Mouse (Mus musculus) neutrophil, adult 5-6 weeks (primary cell): ENCODE results near the gene Col6a1. TPM values are rescaled to one million over a fixed set of nuclear protein-coding genes. Genes with fewer than 3 reads are reported as not detected.
"Not testable (repeated sequence)": the region's sequence is repeated elsewhere in the genome, so short reads cannot be mapped to it uniquely, and the experiment has no call there.

Experiments used
- ATAC-seq: fragments of 151-379, 151-347 bp; 2 replicates; pipeline ENCODE4 v1.8.0; 2017; ENCODE audit warnings: mild to moderate bottlenecking, moderate TSS enrichment; ENCODE audit not compliant: insufficient number of reproducible peaks, poor library complexity, low FRiP score, severe bottlenecking; ENCODE audit errors: extremely low read depth
- total RNA-seq: library from RNA; stranded (forward); fragments of 200-1000 nt; gene quantifications from 2 replicates; pipeline ENCODE4 v1.2.3, GENCODE M21; 2017

Gene Col6a1
- not detected in 2 replicates for total RNA-seq

GRCm38 (mm10) chr10:76725682-76726285 is at the start of gene Col6a1:
Gene Col6a1, minus strand, starts transcription at chr10:76726168.
- no peak for ATAC-seq

GRCm38 (mm10) chr10:76771624-76772023 is 45.7 kb upstream of the Col6a1 start:
- no peak for ATAC-seq

- no peak for ATAC-seq
These were observed 45.1 kb upstream of the Col6a1 start for GRCm38 (mm10) chr10:76771086-76771485.

- ATAC-seq = no peak
These were observed 43.6 kb upstream of the Col6a1 start for GRCm38 (mm10) chr10:76769581-76769980.

- no peak for ATAC-seq
These were observed 40.2 kb upstream of the Col6a1 start for GRCm38 (mm10) chr10:76766196-76766595.

- no peak for ATAC-seq
These were observed 39.0 kb upstream of the Col6a1 start for GRCm38 (mm10) chr10:76764927-76765326.

GRCm38 (mm10) chr10:76763016-76763415 is 37.0 kb upstream of the Col6a1 start:
- no peak for ATAC-seq

GRCm38 (mm10) chr10:76762411-76762810 is 36.4 kb upstream of the Col6a1 start:
- ATAC-seq = no peak

- ATAC-seq = no peak
These were observed 33.9 kb upstream of the Col6a1 start for GRCm38 (mm10) chr10:76759878-76760277.

- no peak for ATAC-seq
These were observed 27.7 kb upstream of the Col6a1 start for GRCm38 (mm10) chr10:76753640-76754039.

GRCm38 (mm10) chr10:76744267-76744666 is 18.3 kb upstream of the Col6a1 start:
- not testable (repeated sequence) for ATAC-seq

- ATAC-seq = no peak
These were observed 10.8 kb upstream of the Col6a1 start for GRCm38 (mm10) chr10:76736764-76737163.

- peak; percentile 46; the same call in 1 of the 2 replicates for ATAC-seq
These were observed 9.0 kb upstream of the Col6a1 start for GRCm38 (mm10) chr10:76734979-76735378.

GRCm38 (mm10) chr10:76733677-76734068 is 7.7 kb upstream of the Col6a1 start:
- ATAC-seq = no peak

GRCm38 (mm10) chr10:76732881-76733676 is 7.1 kb upstream of the Col6a1 start:
- ATAC-seq = no peak

GRCm38 (mm10) chr10:76732391-76732790 is 6.4 kb upstream of the Col6a1 start:
- ATAC-seq = no peak

- ATAC-seq = no peak
These were observed 5.8 kb upstream of the Col6a1 start for GRCm38 (mm10) chr10:76731621-76732239.

- ATAC-seq = no peak
These were observed 4.0 kb upstream of the Col6a1 start for GRCm38 (mm10) chr10:76729631-76730620.

GRCm38 (mm10) chr10:76728369-76728768 is 2.4 kb upstream of the Col6a1 start:
- ATAC-seq = no peak
